Mouse (Mus musculus) megakaryocyte, embryonic 14.5 days (primary cell): Measurements from ENCODE around the gene Eme2.
"Not testable (repeated sequence)": the region's sequence is repeated elsewhere in the genome, so short reads cannot be mapped to it uniquely, and the experiment has no call there.

ENCODE experiments used
- FLI1 ChIP-seq: IDR thresholded peaks from 2 replicates; pipeline ENCODE4 v1.6.1; 2012; ENCODE audit warnings: low read length, inconsistent platforms, mixed read lengths
- GATA1 ChIP-seq: IDR thresholded peaks from 3 replicates; pipeline ENCODE4 v1.6.1; 2012; ENCODE audit warnings: mixed read lengths, low read length, inconsistent platforms, borderline replicate concordance

GRCm38 (mm10) chr17:24943589-24943988 lies 48.7 kb upstream of the Eme2 start:
- TF ChIP-seq GATA1, FLI1: not testable (repeated sequence)
